Mouse (Mus musculus): ENCODE measurements around the gene Dnlz.

The Dnlz gene

GRCm38 (mm10) chr2:26356678-26357077 lies 4.8 kb upstream of the Dnlz start:
- peak in 1 of 2 experiments; percentile 34 for DNase-seq

DNA sequence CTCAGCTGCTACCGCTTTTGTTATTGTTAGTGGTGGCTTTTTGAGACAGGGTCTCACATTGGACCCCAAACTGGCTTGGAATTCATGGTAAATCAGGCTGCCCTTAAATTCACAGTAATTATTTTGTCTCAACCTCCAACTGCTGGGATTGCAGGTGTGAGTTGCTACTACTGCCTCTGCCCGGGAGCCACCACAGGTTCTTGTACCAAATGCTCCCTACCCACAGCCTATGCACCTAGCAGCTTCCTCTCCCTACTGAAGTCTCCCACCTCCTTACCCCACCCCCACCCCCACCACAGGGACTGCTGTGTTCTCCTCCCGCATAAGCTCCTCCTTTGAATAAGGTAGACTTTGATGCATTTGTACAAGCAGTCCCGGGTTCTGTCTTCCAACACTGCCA lies 4.3 kb upstream of the Dnlz start:
- no peak for DNase-seq

GRCm38 (mm10) chr2:26354401-26354800 lies 2.5 kb upstream of the Dnlz start:
- DNase-seq: no peak

DNA sequence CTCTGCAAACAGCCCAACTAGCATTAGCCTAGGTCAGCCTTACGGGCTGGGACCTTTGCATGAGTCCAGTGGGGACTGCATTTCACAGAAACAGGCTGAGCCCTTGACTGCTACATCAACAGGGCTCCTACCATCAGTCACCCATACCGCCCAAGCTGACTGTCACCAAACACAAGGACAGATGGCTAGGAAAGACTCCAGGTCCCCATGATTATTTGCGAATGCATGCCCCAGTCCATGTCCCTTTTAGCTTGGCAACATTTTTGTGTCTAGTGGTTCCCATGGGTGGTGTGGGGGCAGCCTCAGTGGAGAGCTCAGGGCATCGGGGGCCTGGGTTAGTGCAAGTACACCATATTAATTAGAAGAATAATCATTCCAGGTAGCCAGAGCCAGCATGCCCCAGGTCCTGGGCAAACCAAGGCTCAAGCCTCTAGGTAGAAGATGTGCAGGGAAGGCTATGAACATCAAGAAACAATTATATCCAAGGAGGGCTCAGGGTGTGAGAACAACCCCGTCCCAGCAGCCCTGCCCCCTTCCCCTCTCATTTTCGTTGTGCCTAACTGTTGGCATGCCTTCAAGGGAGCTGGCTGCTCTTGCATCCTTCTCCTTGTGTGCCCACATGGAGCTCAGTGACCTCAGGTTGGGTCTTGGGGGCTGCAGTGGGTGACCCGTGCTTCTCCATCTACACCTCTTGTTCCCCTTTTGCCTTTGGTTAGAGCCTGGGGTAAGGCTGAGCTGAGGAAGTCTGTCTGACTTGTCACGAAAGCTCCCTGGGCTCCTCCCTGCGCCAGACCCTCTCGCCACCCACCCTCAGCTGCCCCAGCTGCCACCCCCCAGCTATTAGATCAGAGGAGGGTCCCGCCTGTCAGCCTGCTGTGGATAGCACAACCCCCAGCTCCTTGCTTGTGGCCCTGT lies 1.4 kb upstream of the Dnlz start:
- no peak for DNase-seq

- peak; percentile 76 to 77 for DNase-seq
Measured at GRCm38 (mm10) chr2:26352291-26352910, 491 bp upstream of the Dnlz start.

DNA sequence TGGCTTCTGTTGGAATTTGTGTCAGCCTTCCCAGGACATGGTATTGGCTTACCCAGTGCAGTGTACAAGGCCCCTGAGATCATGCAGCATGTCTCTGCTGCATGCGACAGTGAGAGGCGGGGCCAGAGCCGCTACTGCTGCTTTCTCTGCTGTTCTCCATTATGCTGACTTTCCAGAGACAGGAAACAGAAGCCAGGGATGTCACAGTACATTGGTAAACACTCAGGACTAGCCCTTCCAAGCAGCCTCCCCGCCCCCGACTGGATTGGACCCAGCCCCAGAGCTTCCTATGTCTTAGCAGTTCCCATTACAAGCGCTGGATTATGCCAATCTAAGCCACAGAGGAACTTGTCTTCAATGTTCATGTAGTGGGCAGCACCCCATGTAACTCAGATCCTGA lies 3.7 kb downstream of the Dnlz start:
- no peak for DNase-seq

DNA sequence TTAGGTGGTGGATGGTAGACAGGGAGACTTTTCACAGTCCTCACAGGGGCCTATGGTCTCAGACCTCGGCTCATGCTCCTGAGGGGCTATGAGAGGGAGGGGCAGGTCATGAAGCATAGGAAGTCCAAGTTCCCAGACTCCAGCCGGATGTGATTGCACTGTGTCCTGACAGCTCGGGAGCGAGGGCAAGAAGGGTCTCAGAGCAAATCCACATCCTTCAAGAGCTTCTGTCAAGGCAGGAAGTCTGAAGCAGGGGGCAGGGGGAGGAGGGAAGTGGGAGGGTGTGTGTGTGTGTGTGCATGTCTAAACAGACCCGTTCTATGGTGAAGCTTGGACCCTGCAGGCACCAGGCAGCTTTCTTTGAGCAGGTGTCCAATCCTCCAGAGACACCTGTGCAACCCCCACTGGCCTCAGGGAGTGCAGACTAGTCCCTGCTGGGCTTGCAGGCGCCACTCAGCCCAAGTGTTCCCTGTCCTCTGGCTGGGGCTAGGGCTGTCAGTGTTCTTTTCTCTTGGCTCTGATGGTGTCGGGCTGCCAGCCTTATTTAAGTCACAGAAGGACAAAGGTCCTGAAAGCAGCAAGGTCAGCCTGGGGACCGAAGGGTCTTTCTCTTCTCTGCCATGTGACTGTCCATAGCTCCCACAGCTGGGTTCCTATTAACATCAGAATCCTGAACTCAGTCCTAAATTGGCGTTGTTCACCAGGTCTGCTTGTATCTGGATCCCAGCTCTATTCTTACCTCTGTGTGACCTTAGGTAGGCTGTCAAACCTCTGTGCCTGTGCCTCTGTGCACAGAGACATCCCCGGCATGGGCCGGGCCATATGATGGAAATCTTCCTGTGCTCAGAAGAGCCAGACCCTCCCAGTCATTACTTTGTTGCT lies 9.1 kb downstream of the Dnlz start:
- no peak for DNase-seq

- DNase-seq: no peak
Measured at GRCm38 (mm10) chr2:26342044-26342443, 9.9 kb downstream of the Dnlz start.

- DNase-seq: no peak
Measured at GRCm38 (mm10) chr2:26341510-26341981, 10.4 kb downstream of the Dnlz start.

DNA sequence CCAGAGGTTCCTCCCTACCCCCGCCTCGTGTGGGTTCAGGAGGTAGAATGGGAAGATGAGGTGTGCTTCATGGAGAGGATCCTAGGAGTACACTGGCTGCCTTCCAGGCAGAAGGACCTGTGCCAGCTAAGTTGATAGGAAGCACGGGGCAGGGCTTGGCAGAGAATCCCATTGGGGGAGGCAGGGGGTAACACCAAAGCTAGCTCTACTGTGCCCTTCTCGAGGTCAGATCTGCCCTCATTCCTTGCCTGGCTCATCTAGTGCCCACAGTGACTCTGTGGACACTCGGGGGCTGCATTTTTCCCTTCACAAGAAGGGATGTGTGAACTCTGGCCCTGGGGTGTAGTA lies 12.7 kb downstream of the Dnlz start:
- no peak for DNase-seq

DNA sequence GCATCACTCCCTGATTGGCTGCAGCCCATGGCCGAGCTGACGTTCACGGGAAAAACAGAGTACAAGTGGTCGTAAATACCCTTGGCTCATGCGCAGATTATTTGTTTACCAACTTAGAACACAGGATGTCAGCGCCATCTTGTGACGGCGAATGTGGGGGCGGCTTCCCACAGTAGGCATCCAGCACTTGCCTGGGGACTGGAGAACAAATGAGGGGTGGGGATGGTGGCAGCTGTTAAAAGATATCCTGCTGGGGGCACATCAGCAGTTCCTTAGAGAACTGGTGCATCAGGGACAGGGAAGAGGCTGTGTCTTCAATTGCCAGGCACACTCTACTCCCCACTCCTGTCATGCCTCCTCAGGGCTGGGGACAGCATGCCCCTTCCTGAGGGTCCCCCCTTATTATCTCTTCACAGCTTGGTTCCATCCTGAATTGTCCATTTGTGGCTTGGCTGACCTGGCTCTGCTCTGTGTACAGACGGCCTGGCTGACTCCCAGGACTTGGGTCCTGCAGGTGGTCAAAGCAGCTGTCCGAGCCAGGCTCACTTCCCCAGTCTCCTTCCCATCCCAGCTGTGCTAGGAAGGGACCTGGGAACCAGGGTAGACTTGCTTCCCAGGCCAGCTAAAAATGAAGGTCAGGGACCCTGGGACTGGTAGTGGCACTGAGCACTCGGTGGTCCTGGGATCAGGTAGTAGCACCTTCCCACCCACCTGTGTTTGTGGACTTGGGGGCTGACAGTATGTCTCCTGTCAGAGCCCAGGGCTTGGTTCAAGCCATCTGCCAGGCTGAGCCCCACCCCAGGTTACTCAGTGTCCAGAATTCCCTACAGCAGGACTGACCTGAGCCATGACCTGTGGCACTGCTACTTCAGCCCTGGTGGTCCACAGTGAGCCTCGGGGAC lies 13.4 kb downstream of the Dnlz start:
- DNase-seq: no peak

DNA sequence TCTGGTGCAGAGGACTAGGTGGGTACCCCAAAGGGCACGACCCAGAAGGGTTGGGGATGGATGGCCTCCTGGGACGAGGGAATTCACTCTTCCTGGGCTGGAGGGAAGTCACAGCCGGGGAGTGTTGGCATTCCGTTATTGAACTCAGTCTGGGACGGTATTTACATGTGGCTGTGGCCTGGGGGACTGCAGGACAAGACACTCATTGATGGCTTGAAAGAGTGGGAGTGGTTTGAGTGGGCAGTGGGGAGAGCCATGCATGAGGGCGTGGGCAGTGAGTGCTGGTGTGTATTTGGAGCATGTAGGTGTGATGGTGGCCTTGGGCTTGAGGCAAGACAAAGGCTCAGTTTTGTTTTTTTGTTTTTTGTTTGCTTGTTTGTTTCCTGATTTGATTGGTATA lies 21.2 kb downstream of the Dnlz start:
- DNase-seq: no peak

DNA sequence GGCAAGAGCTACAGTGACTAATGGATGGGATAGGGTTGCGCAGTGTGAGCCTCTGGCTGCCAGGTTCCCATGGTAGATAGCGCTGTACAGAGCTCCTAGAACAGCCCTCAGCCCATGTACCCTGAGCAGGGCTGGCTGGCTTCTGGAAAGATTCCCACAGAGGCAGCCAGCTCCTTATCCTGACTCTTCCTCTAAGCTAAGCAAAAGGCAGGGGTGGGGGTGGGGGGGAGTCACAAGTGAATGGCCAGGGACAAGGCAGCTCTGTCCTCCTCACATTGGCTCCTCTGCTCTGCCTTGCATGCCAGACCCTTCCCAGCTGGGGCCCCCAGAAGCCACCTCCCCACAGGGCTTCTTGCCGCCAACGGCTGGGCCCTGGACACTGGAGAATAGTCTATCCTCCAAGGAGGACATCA lies 21.8 kb downstream of the Dnlz start:
- DNase-seq: no peak

DNA sequence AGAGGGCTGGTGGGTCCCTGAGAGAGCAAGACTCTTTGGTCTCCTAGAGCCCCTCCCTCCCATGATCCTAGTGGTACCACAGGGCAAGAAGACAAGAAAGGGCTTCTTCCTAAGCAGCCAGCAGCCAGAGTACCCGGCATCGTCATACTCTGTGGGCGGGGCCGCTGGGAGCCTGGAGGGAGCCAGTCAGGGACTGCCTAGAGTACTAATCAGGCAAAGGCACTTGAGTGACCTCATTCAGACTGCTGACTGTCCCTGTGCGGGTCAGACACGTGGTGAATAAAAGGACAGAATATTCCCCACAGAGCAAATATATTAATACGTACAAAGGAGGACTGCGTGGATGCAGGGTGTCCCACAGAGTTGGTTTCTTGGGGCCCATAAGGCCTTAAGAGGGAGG lies 22.5 kb downstream of the Dnlz start:
- no peak for DNase-seq

DNA sequence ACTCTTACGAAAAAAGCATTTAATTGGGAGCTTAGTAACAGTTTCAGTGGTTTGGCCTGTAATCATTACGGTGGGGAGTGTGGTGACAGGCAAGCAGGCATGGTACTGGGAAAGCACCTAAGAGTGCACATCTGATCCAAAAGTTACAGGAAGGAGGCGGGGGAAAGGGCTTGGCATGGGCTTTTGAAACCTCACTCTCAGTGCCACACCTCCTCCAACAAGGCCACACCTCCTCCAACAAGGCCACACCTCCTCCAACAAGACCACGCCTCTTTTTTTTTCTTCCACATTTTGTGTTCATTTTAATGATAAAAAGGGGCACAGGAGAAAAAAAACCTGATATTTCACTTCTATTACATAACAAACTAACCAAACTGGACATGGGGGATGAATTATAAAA lies 24.1 kb downstream of the Dnlz start:
- no peak for DNase-seq

DNA sequence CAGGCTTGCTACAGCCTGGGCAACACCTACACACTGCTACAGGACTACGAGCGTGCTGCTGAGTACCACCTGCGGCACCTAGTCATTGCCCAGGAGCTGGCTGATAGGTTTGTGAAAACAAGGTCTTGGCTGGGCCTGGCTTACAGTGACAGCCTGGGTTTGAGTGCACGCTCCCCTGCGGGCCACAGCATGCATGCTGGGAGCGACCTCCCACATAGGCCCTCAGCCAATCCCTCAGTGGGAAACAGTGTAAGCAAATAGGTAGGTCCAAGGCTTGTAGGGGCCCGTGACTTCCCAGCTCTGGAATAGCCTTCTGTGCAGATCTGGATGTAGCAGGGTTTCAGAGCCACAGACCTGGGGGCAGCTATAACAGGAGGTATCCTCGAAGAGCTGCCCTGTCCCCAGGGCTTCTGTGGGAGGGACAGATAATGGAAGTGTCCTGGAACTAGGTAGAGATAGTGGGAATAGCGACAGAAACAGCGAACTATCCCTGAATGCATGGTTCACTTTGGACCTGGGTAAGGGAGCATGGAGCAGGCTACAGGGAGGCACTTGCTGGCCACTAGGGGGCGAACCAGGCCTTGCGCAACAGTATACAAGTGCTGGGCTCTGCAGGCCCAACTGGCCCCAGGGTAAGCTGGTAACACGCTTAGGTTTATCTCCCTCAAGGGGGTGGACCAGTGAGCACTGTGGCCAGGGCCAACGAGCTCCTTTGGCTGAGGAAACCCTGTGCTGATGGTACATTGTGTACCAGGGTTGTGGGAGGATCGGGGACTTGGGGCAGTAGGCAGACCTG lies 26.3 kb downstream of the Dnlz start:
- no peak for DNase-seq

DNA sequence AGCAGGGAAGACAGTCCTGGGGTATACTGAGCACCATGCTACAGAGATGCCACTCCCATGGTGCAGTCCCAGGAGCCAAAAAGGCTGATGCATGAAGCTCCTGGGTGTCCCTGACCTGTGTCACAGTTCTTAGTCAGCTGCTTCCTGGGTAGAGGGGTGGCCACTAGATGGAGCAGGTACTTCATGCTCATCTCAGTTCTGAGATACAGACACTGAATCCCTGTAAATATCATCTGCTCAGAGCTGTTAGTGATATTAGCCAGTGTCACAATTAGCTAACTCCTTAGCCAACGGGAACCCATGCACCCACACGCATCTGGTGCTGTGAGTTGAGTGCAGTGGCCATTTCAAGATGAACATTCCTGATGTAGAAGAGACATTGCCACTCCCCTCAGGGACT lies 27.0 kb downstream of the Dnlz start:
- DNase-seq: no peak

DNA sequence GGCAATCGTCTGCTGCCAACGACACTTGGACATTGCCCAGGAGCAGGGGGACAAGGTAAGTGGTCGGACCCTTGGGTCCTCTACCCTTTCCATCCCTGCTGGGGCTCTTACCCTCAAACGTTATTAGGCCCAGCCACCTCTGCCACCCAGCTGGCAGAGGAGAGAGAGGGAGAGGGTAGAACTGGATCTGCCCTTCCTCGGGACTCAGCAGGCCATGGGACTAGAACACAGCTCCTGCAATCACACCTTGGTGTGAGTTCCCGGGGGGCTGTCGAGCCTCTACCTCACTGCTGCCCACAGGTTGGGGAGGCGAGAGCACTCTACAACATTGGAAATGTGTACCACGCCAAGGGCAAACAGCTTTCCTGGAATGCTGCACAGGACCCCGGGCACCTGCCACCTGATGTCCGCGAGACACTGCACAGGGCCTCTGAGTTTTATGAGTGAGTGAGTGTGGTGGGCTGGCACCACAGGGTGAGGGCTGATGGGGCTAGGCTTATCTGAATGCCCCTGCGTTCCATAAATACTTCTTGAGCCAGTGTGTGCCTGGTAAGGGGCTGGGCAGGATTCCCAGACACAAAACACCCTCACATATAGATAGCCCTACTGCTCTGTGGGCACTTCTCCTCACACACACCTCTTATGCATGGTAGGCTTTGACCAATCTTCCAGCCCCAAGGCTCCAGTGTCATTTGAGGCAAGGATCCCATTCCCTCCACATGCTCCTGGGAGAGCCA lies 28.2 kb downstream of the Dnlz start:
- DNase-seq: no peak

DNA sequence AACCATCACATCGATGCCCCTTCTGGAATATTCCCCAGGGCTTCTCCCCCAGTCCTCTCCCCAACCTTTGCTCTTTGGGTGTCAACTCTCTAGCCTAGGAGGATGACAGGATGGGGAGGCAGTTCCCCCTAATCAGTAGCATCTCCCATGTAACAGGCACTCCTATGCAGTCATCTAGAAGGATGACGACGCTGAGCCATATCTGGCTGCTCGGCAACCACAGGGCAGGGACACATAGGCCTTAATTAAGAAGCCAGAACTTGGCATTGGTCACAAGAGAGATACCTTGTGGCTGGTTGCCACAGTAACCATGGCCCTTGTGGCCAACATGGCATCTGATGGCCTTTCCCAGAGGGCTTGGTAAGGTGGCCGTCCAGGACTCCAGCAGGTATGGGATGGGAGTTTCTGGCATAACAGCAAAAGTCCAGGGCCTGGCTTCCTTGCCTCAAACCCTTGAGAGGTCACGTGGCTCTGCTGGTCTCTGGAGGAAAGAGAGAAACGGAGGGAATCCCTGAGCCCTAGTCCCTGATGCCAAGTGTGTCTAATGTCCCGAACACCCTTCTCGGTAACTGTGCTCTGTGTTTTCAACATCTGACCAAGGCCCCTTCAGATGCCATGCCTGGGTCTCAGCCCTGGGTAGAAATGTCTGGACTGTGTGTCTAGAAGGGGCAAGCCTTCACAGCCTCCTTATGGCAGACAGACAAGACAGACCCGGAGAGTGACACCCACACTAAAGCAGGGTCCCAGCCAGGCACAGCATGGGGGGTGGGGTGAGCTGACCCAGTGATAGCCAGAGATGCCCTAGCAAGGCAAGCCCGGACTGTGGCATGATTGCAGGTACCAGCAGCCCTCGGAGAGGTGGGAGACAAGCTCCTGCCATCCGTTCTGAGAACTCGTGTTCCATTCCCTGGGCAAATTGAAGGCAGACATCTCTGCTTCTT lies 31.4 kb downstream of the Dnlz start:
- no peak for DNase-seq

All from thymus, adult 18-20 months (tissue).